Mouse (Mus musculus): Measurements from ENCODE around the gene Ttll13.

DNA sequence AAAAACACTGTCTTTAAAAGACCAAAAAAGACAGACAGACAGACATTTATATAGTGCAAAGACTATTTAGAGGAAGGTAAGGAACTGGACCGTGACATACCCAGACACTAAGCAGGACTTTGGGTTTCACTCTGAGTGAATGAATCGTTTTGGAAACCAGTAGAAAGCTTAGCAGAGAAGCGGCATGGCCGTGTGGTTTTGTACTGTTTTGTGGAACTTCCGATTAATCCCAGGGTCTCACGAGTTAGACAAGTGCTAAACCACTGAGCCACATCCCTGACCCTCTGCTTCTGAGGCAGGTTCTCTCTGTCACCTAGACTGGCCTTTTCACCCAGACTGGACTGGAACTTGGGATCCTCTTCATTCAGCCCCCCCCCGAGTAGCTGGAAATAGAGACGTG is 31.7 kb upstream of the Ttll13 start:
- TF ChIP-seq GATA1 (IDR thresholded peaks at IDR 0.05; ENCODE audit: low read length) (no peak), TAL1 (IDR thresholded peaks at IDR 0.05; ENCODE audit: low read length) (no peak)

Data from erythroblast, embryonic 14.5 days (primary cell).